Comparison of ENCODE assay signal across 7 mouse cellular contexts in the genomic region with DNA sequence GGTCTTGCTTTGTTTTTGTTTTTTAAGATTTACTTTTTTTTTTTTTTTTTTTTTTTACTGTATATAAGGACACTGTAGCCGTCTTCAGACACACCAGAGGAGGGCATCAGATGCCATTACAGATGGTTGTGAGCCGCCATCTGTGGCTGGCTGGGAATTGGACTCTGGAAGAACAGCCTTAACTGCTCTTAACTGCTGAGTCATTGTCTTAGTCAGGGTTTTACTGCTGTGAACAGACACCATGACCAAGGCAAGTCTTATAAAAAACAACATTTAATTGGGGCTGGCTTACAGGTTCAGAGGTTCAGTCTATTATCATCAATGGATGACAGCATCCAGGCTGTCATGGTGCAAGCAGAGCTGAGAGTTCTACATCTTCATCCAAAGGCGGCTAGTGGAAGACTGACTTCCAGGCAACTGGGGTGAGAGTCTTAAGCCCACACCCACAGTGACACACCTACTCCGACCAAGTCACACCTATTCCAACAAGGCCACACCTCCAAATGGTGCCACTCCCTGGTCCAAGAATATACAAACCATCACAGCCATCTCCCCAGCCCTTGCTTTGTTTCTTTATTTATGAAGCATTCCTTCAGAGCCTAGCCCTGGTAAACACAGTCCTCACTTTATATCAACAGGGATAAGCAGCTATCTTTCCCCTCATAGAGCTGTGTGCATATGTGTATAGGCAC. TPM values are rescaled to one million over a fixed set of nuclear protein-coding genes. Genes with fewer than 3 reads are reported as not detected.
DNase-seq lines count a peak whose midpoint lies in the region; ATAC-seq and TF ChIP-seq lines count a peak whose summit lies in the region.
"Not testable (repeated sequence)": the region's sequence is repeated elsewhere in the genome, so short reads cannot be mapped to it uniquely, and the experiment has no call there.

No protein-coding gene starts in this region.

- peak overlapping the region; percentile 61 for H3K4me3 ChIP-seq in E14TG2a.4 (replicated peaks; ENCODE audit: low read length)
- H3K4me3 ChIP-seq in embryonic fibroblast, embryonic 13.5 days (ENCODE audit: insufficient read depth, low read length); intestine, embryonic 15.5 days (replicated peaks); limb, embryonic 15.5 days; stomach, postnatal 0 days (ENCODE audit: low read depth, low read length): not testable (repeated sequence)

- not testable (repeated sequence) for H3K9me3 ChIP-seq in E14TG2a.4 (ENCODE audit: low read length); intestine, embryonic 15.5 days; limb, embryonic 15.5 days; stomach, postnatal 0 days (ENCODE audit: control insufficient read depth, low read length)

- not testable (repeated sequence) for H3K9ac ChIP-seq in intestine, embryonic 15.5 days; limb, embryonic 15.5 days; stomach, postnatal 0 days (ENCODE audit: low read length)

- not testable (repeated sequence) for H3K36me3 ChIP-seq in E14TG2a.4 (ENCODE audit: insufficient read depth, low read length); intestine, embryonic 15.5 days; limb, embryonic 15.5 days; stomach, postnatal 0 days (ENCODE audit: control insufficient read depth, insufficient read depth, low read length)

- peak; percentile 65 for DNase-seq in R1 (ENCODE audit: low read depth, low spot score)
- peak; percentile 86 for DNase-seq in heart, adult 11 months
- DNase-seq in stomach, postnatal 0 days (ENCODE audit: low spot score), result not testable (repeated sequence)

- peak overlapping the region; percentile 97 for H3K27ac ChIP-seq in embryonic fibroblast, embryonic 13.5 days (ENCODE audit: insufficient read depth, low read length)
- 0 out of 2 replicates have a peak overlapping the region, but pooled peaks have one; percentile 45 for H3K27ac ChIP-seq in intestine, embryonic 15.5 days
- peak overlapping the region; percentile 66; the same call in 1 of the 2 replicates for H3K27ac ChIP-seq in limb, embryonic 15.5 days
- peak overlapping the region; percentile 82; the same call in 1 of the 2 replicates for H3K27ac ChIP-seq in stomach, postnatal 0 days (replicated peaks)

- TF ChIP-seq CTCF in E14TG2a.4 (conservative IDR thresholded peaks at IDR 0.05; ENCODE audit: low read length); embryonic fibroblast, embryonic 13.5 days (IDR thresholded peaks at IDR 0.05; ENCODE audit: borderline replicate concordance, insufficient read depth, low read length); stomach, postnatal 0 days (IDR thresholded peaks at IDR 0.05; ENCODE audit: low read depth): not testable (repeated sequence)

- H3K4me1 ChIP-seq in E14TG2a.4 (replicated peaks; ENCODE audit: low read depth, low read length), result peaks cover 51% of the 10 kb centered on the region
- H3K4me1 ChIP-seq in embryonic fibroblast, embryonic 13.5 days (ENCODE audit: control insufficient read depth, insufficient read depth, low read length), result peaks cover 16% of the 10 kb centered on the region
- H3K4me1 ChIP-seq in intestine, embryonic 15.5 days (replicated peaks), result peaks cover 32% of the 10 kb centered on the region
- H3K4me1 ChIP-seq in limb, embryonic 15.5 days, result peaks cover 41% of the 10 kb centered on the region
- peaks cover 11% of the 10 kb centered on the region; the same call in 1 of the 2 replicates for H3K4me1 ChIP-seq in stomach, postnatal 0 days (replicated peaks; ENCODE audit: control insufficient read depth, insufficient read depth)

- not testable (repeated sequence) for TF ChIP-seq POLR2A in embryonic fibroblast, embryonic 13.5 days (IDR thresholded peaks at IDR 0.05; ENCODE audit: low read depth, low read length)

- not testable (repeated sequence) for ATAC-seq in intestine, embryonic 15.5 days; limb, embryonic 15.5 days (ENCODE audit: insufficient number of reproducible peaks, low FRiP score, low TSS enrichment, low read depth); stomach, postnatal 0 days (ENCODE audit: low FRiP score, low TSS enrichment)

- H3K4me2 ChIP-seq in intestine, embryonic 15.5 days (replicated peaks); limb, embryonic 15.5 days; stomach, postnatal 0 days (replicated peaks; ENCODE audit: low read depth): not testable (repeated sequence)

- not testable (repeated sequence) for H3K27me3 ChIP-seq in E14TG2a.4 (ENCODE audit: insufficient read depth, low read length); intestine, embryonic 15.5 days (replicated peaks); limb, embryonic 15.5 days; stomach, postnatal 0 days (ENCODE audit: control insufficient read depth, insufficient read depth, low read length)

- TF ChIP-seq EP300 in stomach, postnatal 0 days (optimal IDR thresholded peaks at IDR 0.05), result not testable (repeated sequence)

- WGBS in intestine, embryonic 15.5 days, result 88% methylated on average over 4 of the region's 4 CpGs
- WGBS in limb, embryonic 15.5 days, result 93% methylated on average over 4 of the region's 4 CpGs
- 80% methylated on average over 4 of the region's 4 CpGs for WGBS in stomach, postnatal 0 days

RNA-seq across cellular contexts. Expression of gene Nedd4, which starts 19.2 kb away (rescaled TPM):
- 1,359 and 1,364 TPM in 2 replicates for polyA plus RNA-seq in embryonic fibroblast, embryonic 13.5 days (2011; ENCODE audit: insufficient read length, low read depth, missing spikeins)
- polyA plus RNA-seq in intestine, embryonic 15.5 days (2015; fragmentation: Nextera tagmentation; extraction: Ambion mirVana), result 462 and 512 TPM in 2 replicates
- polyA plus RNA-seq in limb, embryonic 15.5 days (2015; fragmentation: Nextera tagmentation; extraction: Ambion mirVana), result 569 and 579 TPM in 2 replicates
- polyA plus RNA-seq in stomach, postnatal 0 days (2015; fragmentation: Nextera tagmentation; extraction: Ambion mirVana), result 175 and 195 TPM in 2 replicates

Comparison
In these comparisons a context has a peak if more than half of its experiments do, and no peak if none do; other contexts are left out.
1. H3K27ac ChIP-seq: peak in every context shown above with its lines; median percentile 97 in embryonic fibroblast, embryonic 13.5 days; 82 in stomach, postnatal 0 days; 66 in limb, embryonic 15.5 days; 45 in intestine, embryonic 15.5 days.